Mouse (Mus musculus) MEL (cell line): ENCODE results near the gene Clec4f. TPM values are rescaled to one million over a fixed set of nuclear protein-coding genes. Genes with fewer than 3 reads are reported as not detected.

ENCODE experiments used
- DNase-seq: peaks from one replicate; pipeline ENCODE4 v3.0.0; 2011; ENCODE audit warnings: low read depth, low spot score
- H3K27ac ChIP-seq: 2 replicates; pipeline ENCODE4 v1.5.1; 2012; ENCODE audit warnings: low read depth, mild to moderate bottlenecking, control low read depth, low read length, moderate library complexity; ENCODE audit not compliant: control insufficient read depth
- H3K27me3 ChIP-seq, 2 experiments: fragments of 150-350 bp in 1 of 2; sonication (generic) in 1 of 2; 2 replicates each; pipeline ENCODE4 v1.6.1; 2012; ENCODE audit warnings: low read length in 2 of 2, mild to moderate bottlenecking in 2 of 2, improper control_type of control experiment in 1 of 2, moderate library complexity in 1 of 2; ENCODE audit not compliant: insufficient read depth in 2 of 2, control insufficient read depth in 1 of 2
- H3K36me3 ChIP-seq, 2 experiments: 2 replicates each; pipeline ENCODE4 v1.6.1; 2012 to 2014; ENCODE audit warnings: low read length in 2 of 2, improper control_type of control experiment in 1 of 2, inconsistent platforms in 1 of 2, mild to moderate bottlenecking in 1 of 2; ENCODE audit not compliant: insufficient read depth in 2 of 2, control insufficient read depth in 1 of 2
- H3K4me1 ChIP-seq, 2 experiments: fragments of 150-350 bp in 1 of 2; sonication (generic) in 1 of 2; 2 replicates each; pipeline ENCODE4 v1.6.1; 2012; ENCODE audit warnings: low read length in 2 of 2, improper control_type of control experiment in 1 of 2, mild to moderate bottlenecking in 1 of 2; ENCODE audit not compliant: insufficient read depth in 2 of 2, control insufficient read depth in 1 of 2
- H3K4me3 ChIP-seq, 2 experiments: fragments of 150-350 bp in 1 of 2; sonication (generic) in 1 of 2; 2 replicates each; pipeline ENCODE4 v1.5.1; 2012; ENCODE audit warnings: low read depth in 2 of 2, low read length in 2 of 2, mild to moderate bottlenecking in 2 of 2, moderate library complexity in 2 of 2, control low read depth in 1 of 2, improper control_type of control experiment in 1 of 2; ENCODE audit not compliant: control insufficient read depth in 1 of 2, insufficient read depth in 1 of 2
- H3K79me2 ChIP-seq: 2 replicates; pipeline ENCODE4 v1.6.1; 2012; ENCODE audit warnings: mild to moderate bottlenecking, low read length, moderate library complexity; ENCODE audit not compliant: control insufficient read depth, poor library complexity, insufficient read depth
- H3K9ac ChIP-seq: 2 replicates; pipeline ENCODE4 v1.6.1; 2012; ENCODE audit warnings: low read depth, mild to moderate bottlenecking, control low read depth, low read length, moderate library complexity; ENCODE audit not compliant: control insufficient read depth, poor library complexity, severe bottlenecking
- H3K9me3 ChIP-seq: fragments of 150-350 bp; sonication (generic); replicated peaks from 2 replicates; pipeline ENCODE4 v1.6.1; 2012; ENCODE audit warnings: mild to moderate bottlenecking, low read length, improper control_type of control experiment, moderate library complexity; ENCODE audit not compliant: insufficient read depth
- BHLHE40 ChIP-seq: IDR thresholded peaks from 2 replicates; pipeline ENCODE4 v1.6.1; 2012; ENCODE audit warnings: low read depth, mild to moderate bottlenecking, inconsistent platforms, low read length, improper control_type of control experiment, borderline replicate concordance
- CHD1 ChIP-seq: IDR thresholded peaks from 2 replicates; pipeline ENCODE4 v1.6.1; 2012; ENCODE audit warnings: low read depth, mild to moderate bottlenecking, inconsistent platforms, low read length, improper control_type of control experiment
- CHD2 ChIP-seq: IDR thresholded peaks from 2 replicates; pipeline ENCODE4 v1.6.1; 2011; ENCODE audit warnings: low read length, improper control_type of control experiment
- ELF1 ChIP-seq: IDR thresholded peaks from 2 replicates; pipeline ENCODE4 v1.6.1; 2014; ENCODE audit warnings: low read depth, mild to moderate bottlenecking, inconsistent platforms, low read length, improper control_type of control experiment, moderate library complexity
- EP300 ChIP-seq, 2 experiments: IDR thresholded peaks; 2 replicates each; pipeline ENCODE4 v1.6.1; 2011; ENCODE audit warnings: improper control_type of control experiment in 2 of 2, low read length in 2 of 2, low read depth in 1 of 2, mild to moderate bottlenecking in 1 of 2
- MAX ChIP-seq: IDR thresholded peaks from 2 replicates; pipeline ENCODE4 v1.6.1; 2011; ENCODE audit warnings: low read length, improper control_type of control experiment
- MEF2A ChIP-seq: IDR thresholded peaks from 2 replicates; pipeline ENCODE4 v1.6.1; 2014; ENCODE audit warnings: low read depth, mild to moderate bottlenecking, inconsistent platforms, low read length, improper control_type of control experiment; ENCODE audit not compliant: poor library complexity, insufficient replicate concordance, severe bottlenecking; ENCODE audit errors: extremely low read depth
- MYB ChIP-seq: IDR thresholded peaks from 2 replicates; pipeline ENCODE4 v1.6.1; 2011; ENCODE audit warnings: mild to moderate bottlenecking, low read depth, low read length, improper control_type of control experiment
- NRF1 ChIP-seq: IDR thresholded peaks from 2 replicates; pipeline ENCODE4 v1.6.1; 2014; ENCODE audit warnings: low read depth, mild to moderate bottlenecking, inconsistent platforms, low read length, improper control_type of control experiment, moderate library complexity; ENCODE audit not compliant: poor library complexity, insufficient read depth, severe bottlenecking
- POLR2A ChIP-seq, 2 experiments: IDR thresholded peaks; 2 replicates each; pipeline ENCODE4 v1.6.1; 2011 to 2012; ENCODE audit warnings: low read length in 2 of 2, mild to moderate bottlenecking in 2 of 2, control low read depth in 1 of 2, improper control_type of control experiment in 1 of 2, low read depth in 1 of 2, moderate library complexity in 1 of 2; ENCODE audit not compliant: control insufficient read depth in 1 of 2, insufficient read depth in 1 of 2, poor library complexity in 1 of 2
- POLR2AphosphoS5 ChIP-seq: IDR thresholded peaks from 2 replicates; pipeline ENCODE4 v1.6.1; 2012; ENCODE audit warnings: low read depth, borderline replicate concordance, mild to moderate bottlenecking, inconsistent platforms, low read length, moderate library complexity, mixed read lengths
- RAD21 ChIP-seq: IDR thresholded peaks from 2 replicates; pipeline ENCODE4 v1.6.1; 2011; ENCODE audit warnings: mild to moderate bottlenecking, low read depth, low read length, improper control_type of control experiment
- RCOR1 ChIP-seq: IDR thresholded peaks from 2 replicates; pipeline ENCODE4 v1.6.1; 2012; ENCODE audit warnings: low read depth, mild to moderate bottlenecking, inconsistent platforms, low read length, improper control_type of control experiment
- SMC3 ChIP-seq: IDR thresholded peaks from 2 replicates; pipeline ENCODE4 v1.6.1; 2011; ENCODE audit warnings: low read depth, low read length, improper control_type of control experiment
- TAL1 ChIP-seq: IDR thresholded peaks from 2 replicates; pipeline ENCODE4 v1.6.1; 2012; ENCODE audit warnings: mild to moderate bottlenecking, inconsistent platforms, low read length, moderate library complexity, mixed read lengths
- TBP ChIP-seq: IDR thresholded peaks from 2 replicates; pipeline ENCODE4 v1.8.0; 2011; ENCODE audit warnings: low read depth, low read length, improper control_type of control experiment
- UBTF ChIP-seq: IDR thresholded peaks from 2 replicates; pipeline ENCODE4 v1.6.1; 2012; ENCODE audit warnings: low read depth, mild to moderate bottlenecking, inconsistent platforms, low read length, improper control_type of control experiment, moderate library complexity, borderline replicate concordance; ENCODE audit not compliant: insufficient read depth
- USF1 ChIP-seq: IDR thresholded peaks from 2 replicates; pipeline ENCODE4 v1.6.1; 2014; ENCODE audit warnings: low read depth, mild to moderate bottlenecking, inconsistent platforms, low read length, improper control_type of control experiment, moderate library complexity
- ZC3H11A ChIP-seq: IDR thresholded peaks from 2 replicates; pipeline ENCODE4 v1.6.1; 2012; ENCODE audit warnings: low read depth, mild to moderate bottlenecking, inconsistent platforms, low read length, improper control_type of control experiment
- ZMIZ1 ChIP-seq: IDR thresholded peaks from 2 replicates; pipeline ENCODE4 v1.6.1; 2012; ENCODE audit warnings: low read depth, mild to moderate bottlenecking, inconsistent platforms, low read length, improper control_type of control experiment, moderate library complexity
- polyA plus RNA-seq, 2 experiments: library from polyadenylated mRNA; stranded (reverse) in 1 of 2; unstranded in 1 of 2; fragments of >175 nt in 1 of 2; fragments of >200 nt in 1 of 2; gene quantifications; 2 replicates each; pipeline versions ENCODE4 v1.2.1 to v1.2.4; 2012; ENCODE audit warnings: low replicate concordance in 2 of 2, low read depth in 1 of 2; ENCODE audit not compliant: insufficient read length in 2 of 2, insufficient read depth in 1 of 2, missing spikeins in 1 of 2
- total RNA-seq: library from RNA; depleted of rRNA; stranded (reverse); fragments of 300-350 nt; gene quantifications from 2 replicates; pipeline ENCODE4 v1.2.3, GENCODE M21; 2012

Clec4f gene
- total and polyA plus RNA-seq, 3 experiments = not detected

GRCm38 (mm10) chr6:83665009-83665408, 9.0 kb upstream of the Clec4f start:
- TF ChIP-seq RCOR1 (no peak), MYB (no peak), RAD21 (no peak)
- TF ChIP-seq, all 39 proteins: peak for 0
- H3K79me2 ChIP-seq = no peaks in the 10 kb centered on the region
- peaks cover 23 to 24% of the 10 kb centered on the region in 2 experiments for H3K27me3 ChIP-seq
- H3K4me1 ChIP-seq = no peaks in the 10 kb centered on the region
- H3K4me3 ChIP-seq = no peak overlapping the region
- H3K9ac ChIP-seq = no peak overlapping the region
- H3K9me3 ChIP-seq = no peaks in the 10 kb centered on the region
- no peak overlapping the region for H3K27ac ChIP-seq
- no peaks in the 10 kb centered on the region for H3K36me3 ChIP-seq
- no peak for DNase-seq

- Histone ChIP-seq H3K9ac (no peak overlapping the region), H3K4me1 (no peaks in the 10 kb centered on the region), H3K9me3 (no peaks in the 10 kb centered on the region), H3K79me2 (no peaks in the 10 kb centered on the region), H3K27me3 (peaks cover 10 to 22% of the 10 kb centered on the region in 2 experiments), H3K36me3 (no peaks in the 10 kb centered on the region), H3K27ac (no peak overlapping the region), H3K4me3 (no peak overlapping the region)
- TF ChIP-seq TBP = no peak
- TF ChIP-seq ELF1 = no peak
- TF ChIP-seq MAX = no peak
- no peak for TF ChIP-seq SMC3
- TF ChIP-seq BHLHE40 = no peak
- TF ChIP-seq USF1 = no peak
- no peak for TF ChIP-seq NRF1
- TF ChIP-seq EP300 (IDR thresholded peaks at IDR 0.05; ENCODE audit: low read depth in 1 of 2, low read length in 2 of 2) = no peak
- DNase-seq = no peak
Observed at GRCm38 (mm10) chr6:83660821-83661220, 4.8 kb upstream of the Clec4f start.

GRCm38 (mm10) chr6:83646715-83647114, 9.3 kb downstream of the Clec4f start:
- Histone ChIP-seq H3K27me3 (peaks cover under 1 to 13% of the 10 kb centered on the region in 2 experiments; a peak in 3 of 4 replicates), H3K9me3 (no peaks in the 10 kb centered on the region), H3K4me3 (no peak overlapping the region), H3K36me3 (no peaks in the 10 kb centered on the region), H3K4me1 (no peaks in the 10 kb centered on the region), H3K79me2 (no peaks in the 10 kb centered on the region), H3K27ac (no peak overlapping the region), H3K9ac (no peak overlapping the region)
- TF ChIP-seq ZC3H11A = no peak
- TF ChIP-seq SMC3 = no peak
- no peak for TF ChIP-seq RAD21
- no peak for TF ChIP-seq RCOR1
- no peak for TF ChIP-seq TAL1
- no peak for TF ChIP-seq POLR2A (IDR thresholded peaks at IDR 0.05; ENCODE audit: control insufficient read depth in 1 of 2, insufficient read depth in 1 of 2, low read depth in 1 of 2, low read length in 2 of 2, poor library complexity in 1 of 2)
- no peak for TF ChIP-seq USF1
- TF ChIP-seq MEF2A = no peak
- TF ChIP-seq POLR2AphosphoS5 = no peak
- TF ChIP-seq MYB = no peak
- TF ChIP-seq ELF1 = no peak
- TF ChIP-seq CHD2 = no peak
- no peak for TF ChIP-seq UBTF
- TF ChIP-seq EP300 (IDR thresholded peaks at IDR 0.05; ENCODE audit: low read depth in 1 of 2, low read length in 2 of 2) = no peak
- TF ChIP-seq CHD1 = no peak
- TF ChIP-seq ZMIZ1 = no peak
- DNase-seq = no peak
